Mouse (Mus musculus): Measurements from ENCODE around the gene Foxa3.

DNA sequence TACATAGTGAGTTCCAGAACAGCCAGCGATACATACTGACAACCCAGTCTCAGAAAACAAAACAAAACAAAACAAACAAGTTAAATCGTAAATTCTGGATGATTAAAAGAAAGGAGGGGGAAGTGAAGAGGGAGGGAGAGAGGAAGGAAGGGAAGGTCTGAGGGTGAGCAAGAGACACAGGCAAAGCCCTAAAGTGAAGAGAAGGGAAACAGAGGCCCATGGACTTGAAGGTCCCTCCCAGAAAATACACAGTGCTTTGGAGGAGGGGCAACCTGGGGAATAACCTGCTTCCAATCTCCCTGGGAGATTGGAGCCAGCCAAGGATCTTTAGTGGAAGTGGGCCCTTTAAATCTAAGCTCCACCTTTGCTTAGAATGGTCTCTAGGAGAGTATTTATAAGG lies 36.2 kb downstream of the Foxa3 start, which contains the start of gene Nanos2:
- TF ChIP-seq CTCF (IDR thresholded peaks at IDR 0.05) (no peak), EP300 (IDR thresholded peaks at IDR 0.05) (no peak)
